Mouse (Mus musculus) left cerebral cortex, postnatal 14 days (tissue): ENCODE results near the gene Slc37a1. TPM values are rescaled to one million over a fixed set of nuclear protein-coding genes. Genes with fewer than 3 reads are reported as not detected.
"Not testable (repeated sequence)": the region's sequence is repeated elsewhere in the genome, so short reads cannot be mapped to it uniquely, and the experiment has no call there.

Source experiments
- DNase-seq, 2 experiments: peaks; one replicate each; pipeline ENCODE4 v3.0.0; 2021 to 2022; ENCODE audit warnings: low spot score in 2 of 2, mixed read lengths in 1 of 2
- intact Hi-C: fragments of 180-260 bp; cut with DNase I; formaldehyde crosslinking; loops from one replicate; pipeline ENCODE4 v1.15.1; 2025
- total RNA-seq, 2 experiments: library from RNA; stranded (reverse); gene quantifications; 2 replicates each; pipeline ENCODE4 v1.2.3; 2021

Gene Slc37a1
- total RNA-seq, 2 experiments from 2014 or later, result 4.7 to 6.6 TPM

GRCm38 (mm10) chr17:31331920-31332319 is 45.3 kb downstream of the Slc37a1 start:
- intact Hi-C loops, result loop anchor here (2.0 to 5.0 kb wide), 2 partner anchors 45 to 161 kb away; no protein-coding TSS in a partner anchor
- no peak for DNase-seq

GRCm38 (mm10) chr17:31332333-31332732 is 45.7 kb downstream of the Slc37a1 start:
- intact Hi-C loops, result loop anchor here (5.0 kb wide), 1 partner anchor 45 kb away; no protein-coding TSS in a partner anchor
- no peak for DNase-seq

GRCm38 (mm10) chr17:31334509-31335260 is 48.1 kb downstream of the Slc37a1 start:
- intact Hi-C loops, result loop anchor here (5.0 kb wide), 1 partner anchor 43 kb away; no protein-coding TSS in a partner anchor
- no peak for DNase-seq

- intact Hi-C loops, result no loop called here
Measured at GRCm38 (mm10) chr17:31335344-31336080, 48.9 kb downstream of the Slc37a1 start.

GRCm38 (mm10) chr17:31339769-31340168 is 53.2 kb downstream of the Slc37a1 start:
- no peak for DNase-seq
- intact Hi-C loops, result no loop called here

More at GRCm38 (mm10) chr17:31335344-31336080, 48.9 kb downstream of the Slc37a1 start:
- no peak for DNase-seq

GRCm38 (mm10) chr17:31342191-31342590 is 55.6 kb downstream of the Slc37a1 start:
- DNase-seq, result peak; percentile 52 to 72
- intact Hi-C loops, result no loop called here

GRCm38 (mm10) chr17:31344172-31344801 is 57.7 kb downstream of the Slc37a1 start:
- peak; percentile 75 to 78 for DNase-seq
- intact Hi-C loops, result no loop called here

- no peak for DNase-seq
- intact Hi-C loops, result no loop called here
Measured at GRCm38 (mm10) chr17:31344816-31345215, 58.2 kb downstream of the Slc37a1 start.

- intact Hi-C loops, result no loop called here
- no peak for DNase-seq
Measured at GRCm38 (mm10) chr17:31348129-31348528, 61.5 kb downstream of the Slc37a1 start.

- DNase-seq, result peak in 1 of 2 experiments; percentile 52
- intact Hi-C loops, result no loop called here
Measured at GRCm38 (mm10) chr17:31349388-31349787, 62.8 kb downstream of the Slc37a1 start.

- intact Hi-C loops, result no loop called here
Measured at GRCm38 (mm10) chr17:31351984-31352383, 65.4 kb downstream of the Slc37a1 start.

GRCm38 (mm10) chr17:31353255-31353654 is 66.7 kb downstream of the Slc37a1 start:
- intact Hi-C loops, result no loop called here
- DNase-seq, result peak in 1 of 2 experiments; percentile 61

More at GRCm38 (mm10) chr17:31351984-31352383, 65.4 kb downstream of the Slc37a1 start:
- no peak for DNase-seq

GRCm38 (mm10) chr17:31354684-31355083 is 68.1 kb downstream of the Slc37a1 start:
- DNase-seq, intact Hi-C loops: not testable (repeated sequence)

- intact Hi-C loops, result no loop called here
Measured at GRCm38 (mm10) chr17:31355792-31356502, 69.4 kb downstream of the Slc37a1 start.

GRCm38 (mm10) chr17:31360582-31360981 is 74.0 kb downstream of the Slc37a1 start:
- DNase-seq, result no peak
- intact Hi-C loops, result no loop called here

More at GRCm38 (mm10) chr17:31355792-31356502, 69.4 kb downstream of the Slc37a1 start:
- no peak for DNase-seq

GRCm38 (mm10) chr17:31365586-31366166 is 79.1 kb downstream of the Slc37a1 start:
- intact Hi-C loops, result no loop called here

GRCm38 (mm10) chr17:31370221-31370620 is 83.6 kb downstream of the Slc37a1 start:
- no peak for DNase-seq
- intact Hi-C loops, result no loop called here

More at GRCm38 (mm10) chr17:31365586-31366166, 79.1 kb downstream of the Slc37a1 start:
- DNase-seq, result no peak

GRCm38 (mm10) chr17:31370931-31371330 is 84.3 kb downstream of the Slc37a1 start:
- no peak for DNase-seq
- intact Hi-C loops, result no loop called here

GRCm38 (mm10) chr17:31377961-31378360 is 91.4 kb downstream of the Slc37a1 start:
- peak; percentile 81 to 88 for DNase-seq
- intact Hi-C loops, result loop anchor here (1.0 to 5.0 kb wide), 3 partner anchors 46 to 114 kb away; no protein-coding TSS in a partner anchor
